Mouse (Mus musculus) spleen, postnatal 10 days (tissue): ENCODE data around the gene Gosr1.
"Not testable (repeated sequence)": the region's sequence is repeated elsewhere in the genome, so short reads cannot be mapped to it uniquely, and the experiment has no call there.

Experiments used
- DNase-seq, 2 experiments: peaks; one replicate each; pipeline ENCODE4 v3.0.0; 2021 to 2022; ENCODE audit warnings: low spot score in 2 of 2

Gosr1 gene

GRCm38 (mm10) chr11:76763053-76763740, at the start of gene Gosr1:
TSS of gene Gosr1 (minus strand) at chr11:76763579.
- DNase-seq = peak; percentile 82 to 92

- no peak for DNase-seq
These were observed 47.5 kb upstream of the Gosr1 start for GRCm38 (mm10) chr11:76810706-76811495.

- DNase-seq = no peak
These were observed 46.1 kb upstream of the Gosr1 start for GRCm38 (mm10) chr11:76809450-76809849.

- DNase-seq = no peak
These were observed 45.2 kb upstream of the Gosr1 start for GRCm38 (mm10) chr11:76808550-76808949.

- DNase-seq = no peak
These were observed 43.8 kb upstream of the Gosr1 start for GRCm38 (mm10) chr11:76807007-76807679.

GRCm38 (mm10) chr11:76806026-76806425, 42.6 kb upstream of the Gosr1 start:
- DNase-seq = no peak

GRCm38 (mm10) chr11:76805072-76805471, 41.7 kb upstream of the Gosr1 start:
- DNase-seq = not testable (repeated sequence)

GRCm38 (mm10) chr11:76803266-76803665, 39.9 kb upstream of the Gosr1 start:
- no peak for DNase-seq

- no peak for DNase-seq
These were observed 33.9 kb upstream of the Gosr1 start for GRCm38 (mm10) chr11:76797236-76797635.

- no peak for DNase-seq
These were observed 31.9 kb upstream of the Gosr1 start for GRCm38 (mm10) chr11:76795326-76795725.

- no peak for DNase-seq
These were observed 28.0 kb upstream of the Gosr1 start for GRCm38 (mm10) chr11:76791331-76791730.

GRCm38 (mm10) chr11:76789252-76789651, 25.9 kb upstream of the Gosr1 start:
- peak in 1 of 2 experiments; percentile 54 for DNase-seq

- DNase-seq = no peak
These were observed 12.2 kb upstream of the Gosr1 start for GRCm38 (mm10) chr11:76775533-76775932.

- no peak for DNase-seq
These were observed 10.4 kb upstream of the Gosr1 start for GRCm38 (mm10) chr11:76773811-76774210.

GRCm38 (mm10) chr11:76770566-76770965, 7.2 kb upstream of the Gosr1 start:
- no peak for DNase-seq

GRCm38 (mm10) chr11:76763741-76764122, 353 bp upstream of the Gosr1 start:
- DNase-seq = no peak

- no peak for DNase-seq
These were observed 11.1 kb downstream of the Gosr1 start for GRCm38 (mm10) chr11:76752276-76752675.

- DNase-seq = no peak
These were observed 14.6 kb downstream of the Gosr1 start for GRCm38 (mm10) chr11:76748819-76749218.

- DNase-seq = no peak
These were observed 17.5 kb downstream of the Gosr1 start for GRCm38 (mm10) chr11:76745921-76746320.

- no peak for DNase-seq
These were observed 18.8 kb downstream of the Gosr1 start for GRCm38 (mm10) chr11:76744550-76744949.

GRCm38 (mm10) chr11:76742511-76742910, 20.9 kb downstream of the Gosr1 start:
- DNase-seq = no peak

GRCm38 (mm10) chr11:76739125-76739524, 24.3 kb downstream of the Gosr1 start:
- DNase-seq = peak in 1 of 2 experiments; percentile 51
